Mouse (Mus musculus): ENCODE data around the gene Plxdc1. TPM values are rescaled to one million over a fixed set of nuclear protein-coding genes. Genes with fewer than 3 reads are reported as not detected.

Gene Plxdc1
- total RNA-seq, 4 experiments from 2014 or later, result 18.0 to 21.1 (median 19.8) TPM

DNA sequence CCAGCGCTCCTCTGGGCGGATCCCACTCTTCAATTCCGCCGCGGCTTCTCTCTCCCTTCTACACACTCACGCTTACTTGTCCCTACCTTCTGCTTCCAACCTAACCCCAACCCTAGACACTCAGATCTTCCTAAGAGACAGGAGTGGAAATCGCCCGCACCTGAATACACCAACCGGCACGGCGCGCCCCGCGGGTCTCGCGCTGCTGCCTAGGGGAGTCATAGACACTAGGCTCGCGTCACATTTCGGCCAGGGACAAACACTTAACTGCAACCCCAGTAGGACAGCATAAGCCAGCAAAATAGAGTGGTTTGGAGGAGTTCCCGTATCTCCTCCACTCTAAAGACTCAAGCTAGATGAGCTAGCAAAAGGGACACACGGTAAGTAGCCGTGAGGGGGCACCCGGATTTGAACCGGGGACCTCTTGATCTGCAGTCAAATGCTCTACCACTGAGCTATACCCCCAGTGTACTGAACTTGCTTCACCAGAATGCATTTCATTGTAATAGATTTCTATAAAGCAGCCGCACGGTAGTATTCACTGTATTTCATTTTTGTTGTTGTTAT is 2.4 kb upstream of the Plxdc1 start:
- DNase-seq (ENCODE audit: low spot score in 2 of 2), result peak; percentile 80 to 92

DNA sequence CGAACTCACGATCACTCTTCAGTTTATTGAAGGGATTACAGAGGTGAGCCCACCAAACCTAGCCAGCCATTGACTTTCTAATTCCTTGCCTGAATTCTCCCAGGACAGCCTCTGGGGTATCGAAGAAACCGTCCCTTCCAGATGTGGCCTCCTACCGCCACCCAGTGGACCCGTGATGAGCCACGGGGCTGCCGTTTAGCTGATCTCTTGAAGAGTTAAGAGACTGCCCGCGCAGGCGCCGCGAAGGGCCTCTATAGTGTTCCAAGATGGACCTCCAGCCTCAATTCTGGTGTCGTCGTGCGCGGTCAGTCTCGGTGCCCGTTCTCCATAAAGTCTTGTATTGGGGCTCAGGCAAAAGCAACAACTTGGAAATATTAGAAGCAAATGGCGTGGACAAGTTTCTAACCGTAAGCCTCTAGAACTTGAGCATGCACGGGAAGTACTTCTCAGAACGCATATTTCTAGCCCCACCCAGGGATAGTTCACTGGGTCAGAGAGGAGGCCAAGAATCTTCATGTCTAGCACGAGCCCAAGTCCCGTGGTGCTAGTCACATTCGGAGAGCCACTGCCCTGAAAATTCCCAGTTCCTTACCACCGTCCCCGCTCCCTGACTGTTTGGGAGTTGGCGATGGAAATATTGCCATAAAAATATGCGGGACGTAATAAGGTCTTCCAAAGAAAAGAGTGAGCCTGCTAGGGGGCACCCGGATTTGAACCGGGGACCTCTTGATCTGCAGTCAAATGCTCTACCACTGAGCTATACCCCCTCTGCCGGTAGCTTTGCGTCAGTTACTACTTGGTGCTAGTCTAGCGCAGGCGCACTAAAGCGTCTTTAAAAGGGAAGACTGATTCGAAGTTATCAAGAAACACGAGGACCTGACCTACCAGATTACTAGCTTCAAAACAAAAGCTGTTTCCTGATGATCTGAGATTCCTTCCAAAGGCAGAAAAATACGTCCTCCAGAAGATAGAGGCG is 1.6 kb upstream of the Plxdc1 start:
- DNase-seq (ENCODE audit: low spot score in 2 of 2), result peak; percentile 93 to 99

DNA sequence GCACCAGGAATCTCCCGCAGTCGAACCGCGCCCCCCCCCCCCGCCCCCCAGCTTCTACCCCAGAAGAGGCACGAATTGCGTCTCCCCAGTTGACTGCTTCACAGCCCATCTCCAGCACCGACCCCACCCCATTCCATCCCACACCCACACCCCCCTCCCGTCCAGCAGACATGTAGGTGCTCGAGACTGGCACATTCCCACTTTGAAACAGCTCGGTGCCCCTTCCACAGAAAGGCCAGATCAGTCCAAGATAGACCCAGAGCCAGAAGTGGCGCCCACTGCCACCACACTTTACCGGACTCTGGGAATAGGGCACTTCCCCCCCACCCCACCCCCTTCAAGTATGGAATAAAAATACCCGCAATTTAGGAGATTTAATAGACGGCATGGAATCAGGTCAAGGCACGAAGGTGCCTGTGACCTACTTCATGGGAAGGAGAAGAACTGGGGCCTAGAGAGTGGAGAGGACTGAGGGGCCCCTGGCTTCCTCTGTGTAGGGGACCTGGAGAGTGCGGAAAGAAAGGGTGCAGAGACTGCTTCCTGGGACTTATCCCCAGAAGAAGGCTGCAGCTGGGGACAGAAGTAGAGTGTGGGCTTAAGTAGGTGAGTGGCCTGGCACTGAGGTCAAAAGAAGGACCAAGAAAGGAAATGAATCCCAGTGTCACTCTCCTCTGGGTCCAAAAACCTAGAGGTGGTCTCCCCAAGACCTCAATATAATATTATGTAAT is 658 bp upstream of the Plxdc1 start:
- no peak for DNase-seq (ENCODE audit: low spot score in 2 of 2)

DNA sequence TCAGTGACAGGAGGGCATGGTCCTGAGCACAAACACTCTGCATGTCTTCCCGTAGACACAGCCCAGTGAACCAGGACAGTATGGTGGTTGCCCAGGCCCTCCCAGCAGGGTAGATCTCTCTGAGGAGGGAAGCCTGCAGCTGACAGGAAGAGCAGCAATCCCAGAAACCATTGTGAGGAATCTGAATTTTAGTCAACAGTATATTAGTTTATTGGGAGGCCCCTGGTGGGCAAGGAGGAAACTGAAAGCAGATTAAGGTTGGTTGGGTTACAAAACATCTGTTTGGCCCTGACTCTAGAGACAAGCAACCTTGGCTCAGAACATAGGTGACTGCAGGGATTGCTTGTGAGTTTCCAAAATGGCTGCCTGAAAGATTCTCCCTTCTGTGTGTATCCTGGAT is 2.3 kb downstream of the Plxdc1 start:
- no peak for DNase-seq (ENCODE audit: low spot score in 2 of 2)

DNA sequence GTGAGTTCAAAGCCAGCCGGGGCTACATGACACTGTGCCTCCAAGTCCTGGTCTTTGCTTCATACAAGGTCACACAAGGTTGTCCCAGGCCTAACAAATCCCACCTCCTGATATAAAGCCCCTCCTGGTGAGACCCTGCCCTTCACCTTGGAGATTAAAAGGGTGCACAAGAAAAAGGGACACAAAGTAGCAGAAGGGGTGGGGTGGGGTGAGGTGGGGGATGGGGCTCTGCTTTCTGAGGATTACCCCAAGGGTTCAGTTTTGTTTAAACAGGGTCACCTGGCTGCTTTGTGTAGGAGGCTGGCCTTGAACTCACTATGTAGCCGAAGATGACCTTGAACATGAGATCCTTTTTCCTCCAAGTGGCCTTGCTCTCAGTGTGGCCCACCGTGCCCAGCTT is 2.7 kb downstream of the Plxdc1 start:
- DNase-seq (ENCODE audit: low spot score in 2 of 2), result no peak

DNA sequence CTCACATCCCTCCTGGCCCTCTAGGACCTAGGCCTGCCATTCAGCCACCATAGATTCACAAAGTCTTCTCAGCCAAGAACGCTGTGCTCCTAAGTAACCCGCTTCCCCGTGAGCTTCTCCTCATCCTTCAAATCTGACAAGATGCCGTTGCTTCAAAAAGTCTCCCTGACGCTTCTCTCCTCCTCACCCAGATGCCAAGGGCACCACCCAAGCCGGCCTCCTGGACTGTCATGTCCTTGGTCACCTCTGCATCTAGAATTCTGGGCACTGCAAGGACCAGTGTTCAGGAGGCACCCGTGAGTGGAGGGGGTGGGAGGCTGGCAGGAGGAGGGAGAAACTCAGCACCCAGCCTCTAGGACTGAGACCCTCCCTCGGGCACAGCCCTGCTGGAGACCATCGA is 3.5 kb downstream of the Plxdc1 start:
- DNase-seq (ENCODE audit: low spot score in 2 of 2), result no peak

DNA sequence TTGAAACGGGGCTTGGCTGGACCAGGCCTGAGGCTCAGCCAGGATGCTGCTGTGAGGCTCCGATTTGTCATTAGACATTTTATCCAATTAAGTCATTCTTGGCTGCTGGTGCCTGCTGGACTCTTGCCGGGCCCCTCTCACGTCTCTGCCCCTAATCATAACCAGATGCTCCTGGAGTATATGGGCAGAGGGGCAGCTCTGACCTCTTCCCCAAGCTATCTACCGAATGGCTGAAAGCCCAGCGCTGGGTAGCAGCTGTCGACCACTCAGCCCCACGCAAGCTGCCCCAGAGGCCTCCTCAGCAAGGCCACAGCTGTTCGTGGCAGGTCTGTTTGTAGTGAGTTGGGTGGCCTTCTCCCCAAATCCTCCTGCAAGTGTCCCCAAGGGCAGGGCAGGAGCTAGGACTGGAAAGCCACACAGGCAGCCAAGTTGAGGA is 5.7 kb downstream of the Plxdc1 start:
- DNase-seq (ENCODE audit: low spot score in 2 of 2), result no peak

DNA sequence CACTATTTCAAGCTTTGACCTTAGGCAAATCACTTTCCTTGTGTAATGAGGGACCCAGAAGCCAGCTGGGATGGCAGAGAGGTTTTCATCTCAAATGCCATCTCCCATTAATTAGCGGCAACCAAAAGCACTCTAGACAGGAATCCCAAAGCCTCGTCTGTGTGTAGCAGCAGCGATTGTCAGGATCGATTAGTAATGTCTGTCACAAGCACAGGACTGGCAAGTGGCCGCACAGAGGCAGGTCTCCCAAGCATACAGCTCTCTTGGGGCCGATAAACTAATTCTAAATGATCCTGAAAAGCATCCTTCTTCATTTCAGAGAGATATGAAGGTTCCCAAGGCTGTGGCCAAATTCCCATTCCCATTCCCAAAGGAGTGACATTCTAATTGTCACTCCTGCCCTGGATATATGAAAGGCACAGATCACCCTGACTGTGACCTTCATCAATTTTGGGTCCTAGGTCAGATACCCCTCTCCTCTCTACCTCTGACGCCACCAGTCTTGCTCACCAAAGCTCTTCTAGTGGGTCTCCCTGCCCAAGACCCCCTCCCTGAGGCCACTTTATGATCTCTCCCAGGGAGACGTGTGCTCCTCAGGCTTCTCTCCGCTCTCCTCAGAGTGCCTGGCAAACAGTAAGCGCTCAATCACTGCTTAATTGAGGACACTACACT is 6.3 kb downstream of the Plxdc1 start:
- no peak for DNase-seq (ENCODE audit: low spot score in 2 of 2)

DNA sequence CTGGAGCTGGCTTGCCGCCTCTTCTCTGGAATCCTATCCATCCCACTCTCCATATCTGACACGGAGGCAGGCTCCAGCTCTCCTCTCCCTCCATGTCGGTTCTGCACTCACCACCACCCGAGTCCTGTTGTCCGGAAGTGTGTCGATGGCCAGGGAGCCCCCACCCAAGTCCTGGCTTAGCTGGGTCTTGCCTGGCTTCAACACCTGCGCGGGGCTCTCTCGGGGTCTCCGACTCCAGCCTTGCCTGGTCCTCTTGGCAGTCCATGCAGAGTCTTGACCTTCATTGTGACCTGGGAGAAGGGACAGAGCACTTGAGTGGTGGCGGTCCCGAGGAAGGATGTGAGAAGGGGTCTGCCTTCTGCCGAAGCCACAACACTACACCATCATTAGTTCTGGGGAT is 7.9 kb downstream of the Plxdc1 start:
- no peak for DNase-seq (ENCODE audit: low spot score in 2 of 2)

DNA sequence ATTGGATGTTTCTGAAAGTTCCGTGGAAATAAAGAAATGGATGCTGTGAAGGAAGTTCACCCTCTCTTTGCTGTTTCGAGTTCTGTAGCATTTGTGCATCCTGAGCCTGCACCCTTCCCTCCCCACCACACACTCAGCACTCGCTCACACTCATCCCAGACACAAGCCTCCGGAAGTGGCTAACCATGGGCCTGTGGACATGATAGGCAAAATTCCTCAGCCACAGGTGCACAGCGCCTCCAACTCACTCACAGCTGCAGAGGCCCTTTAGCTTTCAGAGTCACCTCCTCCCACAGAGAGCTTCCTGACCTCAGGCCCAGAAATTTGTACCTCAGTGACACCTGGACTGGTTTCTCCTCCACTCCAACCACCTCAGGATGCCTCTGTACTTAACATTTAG is 8.4 kb downstream of the Plxdc1 start:
- DNase-seq (ENCODE audit: low spot score in 2 of 2), result no peak

DNA sequence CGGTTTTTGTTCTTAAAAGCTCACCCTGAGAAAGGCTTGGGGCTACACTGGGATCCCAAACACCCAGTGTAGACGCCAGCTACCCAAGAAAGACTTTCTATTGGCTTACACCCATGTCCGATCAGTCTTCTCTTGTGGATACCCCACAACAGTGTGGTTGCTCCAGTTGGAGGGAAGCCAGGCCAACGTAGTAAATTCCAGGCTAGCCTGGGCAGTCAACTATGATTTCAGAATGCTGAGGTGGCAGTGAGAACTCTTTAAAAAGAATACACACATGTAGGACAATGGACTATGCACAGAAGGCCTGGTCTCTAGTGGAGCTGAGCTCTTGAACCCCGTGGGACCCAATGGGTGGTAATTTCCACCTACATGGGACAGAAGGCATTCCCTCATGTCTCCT is 11.5 kb downstream of the Plxdc1 start:
- DNase-seq (ENCODE audit: low spot score in 2 of 2), result no peak

DNA sequence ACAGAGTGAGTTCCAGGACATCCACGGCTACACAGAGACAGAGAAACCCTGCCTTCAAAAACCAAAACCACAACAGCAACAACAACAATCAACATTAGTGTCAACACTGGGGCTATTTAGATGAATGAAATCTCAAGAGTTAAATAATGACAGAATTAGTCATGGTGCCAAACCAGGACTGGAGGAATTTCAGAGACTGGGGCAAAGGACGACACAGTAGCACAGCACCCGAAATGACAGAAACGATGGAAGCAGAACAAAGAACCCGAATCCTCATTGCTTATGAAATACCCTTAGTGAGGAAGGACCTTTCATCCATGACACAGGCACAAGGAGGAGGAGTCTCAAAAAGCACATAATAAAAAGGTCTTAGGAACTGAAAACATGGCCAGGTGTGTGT is 12.1 kb downstream of the Plxdc1 start:
- no peak for DNase-seq (ENCODE audit: low spot score in 2 of 2)

DNA sequence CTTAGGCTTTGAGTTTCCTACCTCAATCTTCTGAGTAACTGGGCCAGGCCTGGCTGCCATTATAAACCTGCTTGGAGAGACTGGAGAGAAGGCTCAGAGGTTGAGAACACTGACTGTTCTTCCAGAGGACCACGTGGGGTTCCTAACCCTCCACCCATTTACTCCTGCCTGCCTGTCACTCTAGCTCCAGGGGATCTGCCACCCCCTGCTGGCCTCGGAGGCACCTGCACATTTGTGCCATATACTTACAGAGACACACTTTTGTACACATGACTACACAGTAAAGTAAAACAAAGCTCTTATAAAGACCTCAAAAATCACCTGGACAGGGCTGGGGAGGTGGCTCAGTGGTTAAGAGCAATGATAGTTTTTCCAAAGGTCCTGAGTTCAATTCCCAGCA is 13.8 kb downstream of the Plxdc1 start:
- DNase-seq (ENCODE audit: low spot score in 2 of 2), result no peak

DNA sequence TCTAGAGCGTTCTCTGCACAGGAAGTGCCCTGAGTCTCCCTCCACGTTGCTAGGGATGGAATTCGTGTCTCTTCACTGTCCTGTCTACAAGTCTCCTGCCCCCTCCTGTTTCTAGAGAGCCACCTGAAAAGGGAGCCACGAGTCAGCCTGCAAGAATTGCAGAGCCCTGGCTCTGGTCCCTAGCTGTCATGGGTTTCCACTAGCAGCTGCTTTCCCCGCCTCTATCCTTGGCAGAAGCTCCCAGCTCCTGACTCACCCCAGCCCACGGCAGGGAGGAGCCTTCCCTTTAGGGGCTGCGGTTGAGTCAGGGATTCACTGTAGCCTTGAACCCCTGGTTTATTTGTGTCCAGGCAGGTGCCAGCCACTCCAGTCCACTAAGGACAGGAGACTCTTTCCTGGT is 15.0 kb downstream of the Plxdc1 start:
- DNase-seq (ENCODE audit: low spot score in 2 of 2), result peak; percentile 83

DNA sequence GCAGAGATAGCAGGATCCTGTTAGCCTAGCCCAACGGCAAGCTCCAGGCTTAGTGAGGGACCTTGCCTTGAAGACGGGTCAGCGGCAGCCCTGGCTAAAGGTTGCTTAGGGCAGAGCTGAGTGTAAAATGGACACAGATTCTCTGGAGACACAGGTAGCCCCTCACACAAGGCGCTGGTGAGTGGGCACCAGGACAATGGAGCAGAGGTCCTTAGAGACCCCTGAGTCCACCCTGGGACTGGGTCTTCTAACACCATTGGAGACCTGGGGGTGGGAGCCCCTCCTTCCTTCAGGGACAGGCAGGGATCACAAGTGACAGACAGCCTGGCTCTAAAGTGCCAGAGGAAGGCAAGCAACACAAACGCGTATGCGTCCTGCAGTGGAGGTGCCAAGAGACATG is 15.5 kb downstream of the Plxdc1 start:
- DNase-seq (ENCODE audit: low spot score in 2 of 2), result no peak

DNA sequence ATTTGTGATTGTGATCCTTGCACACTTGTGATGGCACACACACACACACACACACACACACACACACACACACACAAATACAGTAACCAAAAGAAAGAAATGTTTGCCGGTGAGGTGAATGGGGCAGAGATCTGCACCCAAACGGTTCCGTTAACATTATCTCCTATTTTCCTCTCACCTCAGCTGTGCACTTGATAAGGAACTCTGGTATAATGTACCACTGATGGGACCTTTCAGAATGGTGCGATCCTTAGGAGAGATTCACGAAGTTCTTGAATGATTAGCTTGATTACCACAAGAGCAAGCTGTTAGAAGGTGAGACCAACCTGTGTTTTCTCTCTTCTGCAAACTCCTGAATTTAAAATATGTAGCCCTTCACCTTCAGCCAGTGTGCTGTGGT is 17.9 kb downstream of the Plxdc1 start:
- DNase-seq (ENCODE audit: low spot score in 2 of 2), result no peak

DNA sequence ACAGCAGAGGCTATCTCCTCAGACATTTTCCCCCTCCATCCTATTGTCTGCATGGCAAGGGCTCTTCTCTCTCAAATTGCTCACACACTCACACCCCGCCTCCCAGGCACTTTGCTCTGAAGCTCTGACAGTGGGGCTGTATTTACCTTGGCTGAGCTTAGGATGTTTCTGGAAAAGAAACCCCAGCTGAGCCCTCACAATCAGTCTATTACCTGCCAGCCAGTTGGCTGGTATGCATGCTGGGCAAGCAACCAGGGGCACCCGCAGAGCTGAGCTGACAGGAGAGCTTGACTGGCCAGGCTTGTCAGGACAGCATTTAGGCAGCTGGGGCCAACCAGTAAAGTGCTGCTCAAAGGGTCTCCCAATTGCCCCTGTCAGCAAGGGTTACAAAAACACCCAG is 19.1 kb downstream of the Plxdc1 start:
- DNase-seq (ENCODE audit: low spot score in 2 of 2), result no peak

DNA sequence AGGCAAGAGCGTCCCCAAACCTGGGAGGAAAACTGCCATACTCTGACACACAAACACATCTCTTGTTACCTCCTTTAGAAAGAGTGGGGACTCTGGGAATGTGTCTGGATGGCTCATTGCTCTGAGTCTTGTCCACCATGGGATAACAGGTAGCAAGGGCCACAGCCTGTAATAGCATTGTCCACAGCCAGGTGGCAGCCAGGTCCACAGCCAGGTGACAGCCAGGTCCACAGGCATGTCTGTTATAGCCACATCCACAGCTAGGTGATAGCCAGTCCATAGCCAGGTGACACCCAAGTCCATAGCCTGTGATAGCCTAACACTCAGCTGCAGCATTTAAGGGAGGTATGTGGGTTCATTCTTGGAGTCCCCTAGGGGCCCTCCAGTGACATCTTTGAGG is 25.3 kb downstream of the Plxdc1 start:
- no peak for DNase-seq (ENCODE audit: low spot score in 2 of 2)

DNA sequence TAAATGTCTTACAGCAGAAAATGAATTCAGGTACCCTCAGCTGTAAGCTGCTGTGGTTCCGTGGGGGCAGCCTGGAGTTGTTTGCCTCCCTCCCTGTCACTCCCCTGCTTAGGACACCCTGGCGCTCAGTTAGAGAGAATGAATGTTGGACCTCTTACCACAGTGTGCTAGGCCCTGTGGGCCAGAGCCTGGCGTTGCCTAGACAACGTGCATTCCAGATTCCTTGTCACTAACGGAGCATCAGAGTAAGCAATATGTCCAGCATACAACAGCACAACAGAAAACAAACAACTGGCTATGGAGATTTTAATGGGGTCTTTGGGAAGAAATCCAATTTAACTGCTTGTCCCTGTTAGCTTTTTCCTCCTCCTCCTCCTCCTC is 27.0 kb downstream of the Plxdc1 start:
- peak in 1 of 2 experiments; percentile 41 for DNase-seq (ENCODE audit: low spot score in 2 of 2)

DNA sequence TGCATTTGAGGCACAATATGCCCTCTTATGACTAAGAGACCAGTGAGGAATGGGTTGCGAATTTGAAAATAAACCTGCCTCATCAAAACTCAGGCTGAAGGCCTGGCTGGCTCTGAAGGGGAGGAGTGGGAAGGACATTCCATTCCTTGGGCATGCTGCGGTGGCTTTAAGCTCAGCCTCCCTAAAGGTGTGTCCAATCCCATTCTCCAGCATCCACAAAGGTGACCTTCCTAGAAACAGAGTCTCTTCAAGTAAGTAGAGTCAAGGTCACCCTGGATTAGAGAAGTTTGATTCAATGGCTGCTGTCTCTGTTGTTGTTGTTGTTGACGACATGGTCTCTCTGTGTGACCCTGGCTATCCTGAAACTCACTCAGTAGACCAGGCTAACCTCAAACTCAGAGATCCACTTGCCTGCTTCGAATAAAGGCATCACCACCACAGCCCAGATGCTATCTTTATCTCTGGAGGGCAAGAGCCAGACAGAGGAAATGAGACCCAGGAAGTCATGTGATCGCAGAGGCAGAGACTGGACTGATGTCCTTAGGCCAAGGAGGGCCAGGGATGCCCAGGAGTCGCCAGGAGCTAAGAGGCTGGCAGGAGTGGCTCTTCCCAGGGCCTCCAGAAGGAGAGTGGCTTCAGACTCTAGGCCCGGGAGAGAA is 27.5 kb downstream of the Plxdc1 start:
- DNase-seq (ENCODE audit: low spot score in 2 of 2), result no peak

DNA sequence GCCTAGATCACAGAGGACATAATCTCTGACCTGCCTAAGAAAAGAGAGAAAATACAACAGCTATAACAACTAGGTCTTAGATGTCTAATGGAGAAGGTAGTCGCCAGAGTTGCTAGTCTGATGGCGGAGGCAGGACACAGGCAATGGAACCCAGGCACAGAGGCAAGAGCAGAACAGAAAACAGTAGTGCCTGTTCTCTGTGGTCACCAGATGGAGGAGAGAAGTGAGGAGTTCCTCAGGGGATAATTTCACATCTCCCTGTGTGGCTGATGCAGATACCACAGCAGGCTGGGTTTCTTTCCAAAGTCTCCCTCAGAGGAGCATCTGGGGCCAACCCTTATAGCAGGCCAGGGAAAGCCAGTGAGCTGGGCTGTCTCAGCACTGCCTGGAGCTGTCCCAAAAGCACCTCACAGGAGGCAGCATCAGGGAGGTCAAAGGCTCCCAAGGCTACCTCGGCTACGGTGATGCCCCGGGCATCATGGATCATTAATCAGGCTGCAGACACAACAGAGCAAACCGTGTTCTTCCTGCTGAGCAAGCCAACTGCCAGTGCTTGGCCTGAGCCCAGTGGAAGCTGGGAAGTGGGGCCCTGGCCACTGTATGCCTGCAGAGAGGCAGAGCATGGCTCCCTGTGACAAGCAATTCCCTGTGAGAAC is 29.2 kb downstream of the Plxdc1 start:
- no peak for DNase-seq (ENCODE audit: low spot score in 2 of 2)

All from layer of hippocampus, adult 8-10 months (tissue).